ENCODE assay signal across 23 mouse cellular contexts in genomic region chr9:95111732-95112131, GRCm38 (mm10).
DNase-seq lines count a peak whose midpoint lies in the region; TF ChIP-seq lines count a peak whose summit lies in the region.
"Had no signal": no experiment of that assay in that cellular context is flagged by ENCODE, and none has a peak within 500 bp of the region (broad histone marks: within the 10 kb centered on the region; RNA-seq: fewer than 3 reads in every experiment).

No protein-coding gene starts in this region.

- TF ChIP-seq CTCF in kidney, adult 2 months (conservative IDR thresholded peaks at IDR 0.05; ENCODE audit: insufficient read depth, insufficient read length, low read depth, low read length): no peak

- H3K27ac ChIP-seq in kidney, adult 2 months (ENCODE audit: insufficient read depth, low read depth, low read length): no peak overlapping the region
- H3K27ac ChIP-seq: forebrain, embryonic 10.5 days; forebrain, embryonic 13.5 days; heart, adult 2 months; heart, embryonic 15.5 days; hindbrain, embryonic 10.5 days; hindbrain, embryonic 13.5 days had no signal

- TF ChIP-seq POLR2A in kidney, adult 2 months (IDR thresholded peaks at IDR 0.05; ENCODE audit: low read depth, low read length): no peak
- TF ChIP-seq POLR2A in myocyte (IDR thresholded peaks at IDR 0.05; ENCODE audit: insufficient read length, low read depth): no peak

- no peaks in the 10 kb centered on the region for H3K36me3 ChIP-seq in kidney, adult 2 months (ENCODE audit: control insufficient read depth, insufficient read depth, low read length)
- no peaks in the 10 kb centered on the region for H3K36me3 ChIP-seq in myocyte (ENCODE audit: control insufficient read depth, insufficient read depth)
- H3K36me3 ChIP-seq: forebrain, embryonic 10.5 days; heart, embryonic 12.5 days; heart, embryonic 15.5 days; hindbrain, embryonic 10.5 days; hindbrain, embryonic 13.5 days had no signal

- peak overlapping the region; percentile 41 for H3K4me2 ChIP-seq in myocyte (ENCODE audit: low read depth)
- H3K4me2 ChIP-seq: forebrain, embryonic 13.5 days; heart, embryonic 12.5 days; heart, embryonic 15.5 days; hindbrain, embryonic 13.5 days had no signal

- DNase-seq in kidney, adult 2 months: peak; percentile 33
- DNase-seq in kidney, adult 8-10 months: no peak
- peak; percentile 27 for DNase-seq in kidney, postnatal 14 days
- DNase-seq in kidney, adult 18-20 months: no peak
- peak; percentile 45 for DNase-seq in 416B (ENCODE audit: low read depth)
- DNase-seq in urinary bladder, postnatal 14 days (ENCODE audit: low spot score): no peak
- DNase-seq: adrenal gland, adult 8-10 months; adrenal gland, postnatal 25 days; cerebellum, adult 18-20 months; cerebellum, adult 9-10 months; cerebellum, postnatal 14 days; gastrocnemius, postnatal 10 days; gastrocnemius, postnatal 36 days; heart, adult 2 months; heart, postnatal 10 days; heart, postnatal 36 days had no signal

- 73% methylated on average over 1 of the region's 1 CpGs for WGBS in kidney, adult 2 months

- H3K27me3 ChIP-seq in kidney, adult 2 months (replicated peaks; ENCODE audit: control insufficient read depth, insufficient read depth, low read length): no peaks in the 10 kb centered on the region
- no peaks in the 10 kb centered on the region for H3K27me3 ChIP-seq in myocyte (ENCODE audit: control insufficient read depth, insufficient read depth, insufficient read length)
- H3K27me3 ChIP-seq: forebrain, embryonic 13.5 days; heart, embryonic 12.5 days; heart, embryonic 15.5 days; hindbrain, embryonic 13.5 days had no signal

- no peak overlapping the region for H3K4me3 ChIP-seq in kidney, adult 2 months (ENCODE audit: insufficient read depth, low read depth, low read length)
- no peak overlapping the region for H3K4me3 ChIP-seq in myocyte
- H3K4me3 ChIP-seq: forebrain, embryonic 10.5 days; forebrain, embryonic 13.5 days; heart, adult 2 months; heart, embryonic 12.5 days; heart, embryonic 15.5 days; hindbrain, embryonic 10.5 days; hindbrain, embryonic 13.5 days had no signal

- no peaks in the 10 kb centered on the region for H3K79me2 ChIP-seq in myocyte (ENCODE audit: control insufficient read depth, insufficient read depth)

- H3ac ChIP-seq in myocyte (ENCODE audit: control insufficient read depth, insufficient read length): no peak overlapping the region

- H3K4me1 ChIP-seq in kidney, adult 2 months (ENCODE audit: control insufficient read depth, insufficient read depth, low read length): no peaks in the 10 kb centered on the region
- H3K4me1 ChIP-seq: forebrain, embryonic 13.5 days; heart, embryonic 12.5 days; heart, embryonic 15.5 days; hindbrain, embryonic 10.5 days had no signal

TF ChIP-seq in myocyte, 11 proteins besides CTCF, POLR2A, EP300 and RAD21:
- TF ChIP-seq TCF3 (IDR thresholded peaks at IDR 0.05; ENCODE audit: insufficient read length, low read depth): peak; percentile 36
- TF ChIP-seq USF1 (IDR thresholded peaks at IDR 0.05; ENCODE audit: low read depth): no peak
- no peak for TF ChIP-seq POLR2AphosphoS2 (IDR thresholded peaks at IDR 0.05; ENCODE audit: insufficient read length, low read depth)
- peak; percentile 29 to 96 (median 93) for TF ChIP-seq MYOD1 (IDR thresholded peaks at IDR 0.05; ENCODE audit: control insufficient read depth in 1 of 3, insufficient read length in 2 of 3, low read depth in 2 of 3)
- TF ChIP-seq TCF12 (IDR thresholded peaks at IDR 0.05; ENCODE audit: insufficient read depth, poor library complexity, severe bottlenecking): peak; percentile 43
- no peak for TF ChIP-seq MYOG (IDR thresholded peaks at IDR 0.05; ENCODE audit: control insufficient read depth in 1 of 3, insufficient read depth in 1 of 3, insufficient read length in 2 of 3, low read depth in 2 of 3)

Comparison
In these comparisons a context has a peak if more than half of its experiments do, and no peak if none do; other contexts are left out.
1. DNase-seq: peak in kidney, adult 2 months (single experiment), kidney, postnatal 14 days (single experiment) and 416B (single experiment); none in kidney, adult 8-10 months (0 of 2), kidney, adult 18-20 months (single experiment) and urinary bladder, postnatal 14 days (single experiment).